20 mouse cellular contexts compared by ENCODE assay signal in the genomic region with DNA sequence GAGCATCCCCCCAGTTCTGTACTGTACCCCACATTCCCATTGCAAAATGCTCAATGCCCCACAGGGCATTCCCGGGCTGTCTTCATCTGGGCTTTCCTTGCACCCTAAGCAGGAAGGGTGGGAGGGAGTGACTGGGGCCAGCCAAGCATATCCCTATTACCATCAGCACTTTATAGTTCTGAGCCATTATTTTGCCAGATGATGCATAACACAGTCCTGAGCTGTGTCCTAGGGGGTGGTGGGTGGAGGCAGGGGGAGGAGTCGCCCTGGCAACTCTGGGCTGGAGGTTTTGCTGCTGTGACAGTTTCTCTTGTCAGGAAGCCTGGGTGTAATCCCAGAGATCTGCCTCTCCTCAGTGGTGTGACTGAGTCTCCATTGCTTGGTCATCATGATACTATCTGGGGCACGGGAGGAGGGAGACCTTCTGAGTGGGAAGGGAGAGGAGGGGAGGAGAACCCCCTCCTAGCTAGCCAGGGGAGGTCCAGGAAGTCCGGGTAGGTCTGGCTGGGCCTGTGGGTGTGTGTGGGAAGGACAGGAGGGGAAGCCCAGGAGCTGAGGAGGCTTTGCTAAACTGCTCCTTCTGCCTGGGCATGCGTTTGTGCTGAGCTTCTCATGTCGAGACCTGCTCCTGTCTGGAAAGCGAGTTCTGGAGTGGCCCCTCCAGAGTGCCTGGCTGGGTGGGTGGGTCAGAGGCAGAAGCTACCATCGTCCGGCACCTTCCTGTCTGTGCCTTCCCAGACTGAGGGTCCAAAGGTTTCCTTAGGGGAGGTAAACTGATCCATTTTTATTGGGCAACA. TPM values are rescaled to one million over a fixed set of nuclear protein-coding genes. Genes with fewer than 3 reads are reported as not detected.
DNase-seq lines count a peak whose midpoint lies in the region; ATAC-seq lines count a peak whose summit lies in the region.
"Had no signal": no experiment of that assay in that cellular context is flagged by ENCODE, and none has a peak within 500 bp of the region (broad histone marks: within the 10 kb centered on the region; RNA-seq: fewer than 3 reads in every experiment).

No protein-coding gene starts in this region.

- H3K4me1 ChIP-seq in embryonic facial prominence, embryonic 12.5 days = peaks cover 6% of the 10 kb centered on the region; the same call in 1 of the 2 replicates
- peaks cover 28% of the 10 kb centered on the region for H3K4me1 ChIP-seq in embryonic facial prominence, embryonic 10.5 days
- H3K4me1 ChIP-seq in limb, embryonic 15.5 days = peaks cover 16% of the 10 kb centered on the region
- H3K4me1 ChIP-seq in limb, embryonic 10.5 days = peaks cover 13% of the 10 kb centered on the region
- H3K4me1 ChIP-seq: heart, embryonic 13.5 days had no signal

- 61% methylated on average over 9 of the region's 9 CpGs for WGBS in embryonic facial prominence, embryonic 12.5 days
- 65% methylated on average over 9 of the region's 9 CpGs for WGBS in embryonic facial prominence, embryonic 10.5 days
- WGBS in limb, embryonic 15.5 days = 39% methylated on average over 9 of the region's 9 CpGs
- 69% methylated on average over 9 of the region's 9 CpGs for WGBS in limb, embryonic 10.5 days

- H3K27ac ChIP-seq in embryonic facial prominence, embryonic 12.5 days = no peak overlapping the region
- no peak overlapping the region; the same call in 1 of the 2 replicates for H3K27ac ChIP-seq in embryonic facial prominence, embryonic 10.5 days (replicated peaks)
- H3K27ac ChIP-seq in limb, embryonic 15.5 days = peak overlapping the region; percentile 54
- H3K27ac ChIP-seq in limb, embryonic 10.5 days = no peak overlapping the region
- H3K27ac ChIP-seq: heart, embryonic 13.5 days; hindbrain, embryonic 14.5 days; liver, embryonic 14.5 days had no signal

- no peaks in the 10 kb centered on the region for H3K9me3 ChIP-seq in embryonic facial prominence, embryonic 12.5 days
- H3K9me3 ChIP-seq in embryonic facial prominence, embryonic 10.5 days = no peaks in the 10 kb centered on the region
- no peaks in the 10 kb centered on the region for H3K9me3 ChIP-seq in limb, embryonic 15.5 days
- no peaks in the 10 kb centered on the region for H3K9me3 ChIP-seq in limb, embryonic 10.5 days (replicated peaks)
- H3K9me3 ChIP-seq: heart, embryonic 13.5 days had no signal

- H3K4me3 ChIP-seq in embryonic facial prominence, embryonic 12.5 days = no peak overlapping the region
- no peak overlapping the region for H3K4me3 ChIP-seq in embryonic facial prominence, embryonic 10.5 days
- no peak overlapping the region for H3K4me3 ChIP-seq in limb, embryonic 15.5 days
- no peak overlapping the region for H3K4me3 ChIP-seq in limb, embryonic 10.5 days
- H3K4me3 ChIP-seq: heart, embryonic 13.5 days had no signal

- DNase-seq in embryonic facial prominence, embryonic 10.5 days (ENCODE audit: low spot score) = no peak
- DNase-seq in limb, embryonic 10.5 days (ENCODE audit: low spot score) = no peak
- DNase-seq in urinary bladder, adult 18-20 months (ENCODE audit: low spot score in 2 of 2) = peak; percentile 58 to 63
- DNase-seq in urinary bladder, postnatal 10 days (ENCODE audit: low spot score) = no peak
- peak; percentile 32 for DNase-seq in urinary bladder, postnatal 25 days (ENCODE audit: low spot score)
- no peak for DNase-seq in cerebellum, adult 11 months
- DNase-seq: adrenal gland, postnatal 10 days; cerebellum, postnatal 14 days; gastrocnemius, postnatal 14 days; layer of hippocampus, postnatal 36 days; left cerebral cortex, postnatal 4 days; thymus, postnatal 14 days had no signal

- H3K4me2 ChIP-seq in embryonic facial prominence, embryonic 12.5 days (replicated peaks) = no peak overlapping the region
- H3K4me2 ChIP-seq in limb, embryonic 15.5 days = no peak overlapping the region
- H3K4me2 ChIP-seq: heart, embryonic 13.5 days; hindbrain, embryonic 14.5 days had no signal

- 0 out of 2 replicates have a peak, but pooled peaks have one; percentile 41 for ATAC-seq in embryonic facial prominence, embryonic 12.5 days (ENCODE audit: insufficient number of reproducible peaks, insufficient read depth, low FRiP score, low TSS enrichment)
- ATAC-seq in limb, embryonic 15.5 days (ENCODE audit: insufficient number of reproducible peaks, low FRiP score, low TSS enrichment, low read depth) = no peak
- ATAC-seq: forebrain, embryonic 14.5 days; intestine, postnatal 0 days; midbrain, embryonic 16.5 days had no signal

- no peaks in the 10 kb centered on the region; the same call in 1 of the 2 replicates for H3K27me3 ChIP-seq in embryonic facial prominence, embryonic 12.5 days
- H3K27me3 ChIP-seq in embryonic facial prominence, embryonic 10.5 days (replicated peaks; ENCODE audit: low read depth, poor library complexity, severe bottlenecking) = no peaks in the 10 kb centered on the region
- no peaks in the 10 kb centered on the region for H3K27me3 ChIP-seq in limb, embryonic 15.5 days
- no peaks in the 10 kb centered on the region for H3K27me3 ChIP-seq in limb, embryonic 10.5 days (ENCODE audit: low read depth, poor library complexity, severe bottlenecking)

- no peaks in the 10 kb centered on the region for H3K36me3 ChIP-seq in embryonic facial prominence, embryonic 12.5 days
- H3K36me3 ChIP-seq in embryonic facial prominence, embryonic 10.5 days (replicated peaks) = no peaks in the 10 kb centered on the region
- H3K36me3 ChIP-seq in limb, embryonic 15.5 days = no peaks in the 10 kb centered on the region
- H3K36me3 ChIP-seq in limb, embryonic 10.5 days = no peaks in the 10 kb centered on the region
- H3K36me3 ChIP-seq: heart, embryonic 13.5 days had no signal

- no peak overlapping the region for H3K9ac ChIP-seq in embryonic facial prominence, embryonic 12.5 days
- no peak overlapping the region for H3K9ac ChIP-seq in limb, embryonic 15.5 days
- H3K9ac ChIP-seq: heart, embryonic 13.5 days; hindbrain, embryonic 14.5 days; liver, embryonic 14.5 days had no signal

RNA-seq across cellular contexts. Expression of gene Krt84, which starts 3.6 kb away (rescaled TPM):
- polyA plus RNA-seq in embryonic facial prominence, embryonic 12.5 days (2016; fragmentation: Nextera tagmentation; extraction: Ambion mirVana) = 0.06 TPM in 1 of 2 replicates, not detected in the other
- not detected in 2 replicates for polyA plus RNA-seq in embryonic facial prominence, embryonic 10.5 days (2016; fragmentation: Nextera tagmentation; extraction: Ambion mirVana)
- 54.7 and 75.1 TPM in 2 replicates for polyA plus RNA-seq in limb, embryonic 15.5 days (2015; fragmentation: Nextera tagmentation; extraction: Ambion mirVana)
- not detected in 2 replicates for polyA plus RNA-seq in limb, embryonic 10.5 days (2016; fragmentation: Nextera tagmentation; extraction: Ambion mirVana)
- polyA plus RNA-seq: forebrain, embryonic 14.5 days; heart, embryonic 13.5 days; hindbrain, embryonic 14.5 days; liver, embryonic 14.5 days; midbrain, embryonic 16.5 days had no signal

RNA-seq across cellular contexts. Expression of gene Krt82, which starts 14.2 kb away (rescaled TPM):
- not detected in 2 replicates for polyA plus RNA-seq in embryonic facial prominence, embryonic 12.5 days (2016; fragmentation: Nextera tagmentation; extraction: Ambion mirVana)
- polyA plus RNA-seq in embryonic facial prominence, embryonic 10.5 days (2016; fragmentation: Nextera tagmentation; extraction: Ambion mirVana) = not detected in 2 replicates
- not detected in 2 replicates for polyA plus RNA-seq in limb, embryonic 15.5 days (2015; fragmentation: Nextera tagmentation; extraction: Ambion mirVana)
- not detected in 2 replicates for polyA plus RNA-seq in limb, embryonic 10.5 days (2016; fragmentation: Nextera tagmentation; extraction: Ambion mirVana)
- polyA plus RNA-seq: forebrain, embryonic 14.5 days; heart, embryonic 13.5 days; hindbrain, embryonic 14.5 days; intestine, postnatal 0 days; liver, embryonic 14.5 days; midbrain, embryonic 16.5 days had no signal

RNA-seq across cellular contexts. Expression of gene Gm49425, which starts 19.2 kb away (rescaled TPM):
- polyA plus RNA-seq in embryonic facial prominence, embryonic 12.5 days (2016; fragmentation: Nextera tagmentation; extraction: Ambion mirVana) = not detected in 2 replicates
- not detected in 2 replicates for polyA plus RNA-seq in embryonic facial prominence, embryonic 10.5 days (2016; fragmentation: Nextera tagmentation; extraction: Ambion mirVana)
- polyA plus RNA-seq in limb, embryonic 15.5 days (2015; fragmentation: Nextera tagmentation; extraction: Ambion mirVana) = 4.4 and 6.7 TPM in 2 replicates
- not detected in 2 replicates for polyA plus RNA-seq in limb, embryonic 10.5 days (2016; fragmentation: Nextera tagmentation; extraction: Ambion mirVana)
- polyA plus RNA-seq: forebrain, embryonic 14.5 days; heart, embryonic 13.5 days; hindbrain, embryonic 14.5 days; intestine, postnatal 0 days; liver, embryonic 14.5 days; midbrain, embryonic 16.5 days had no signal

RNA-seq across cellular contexts. Expression of gene Krt90, which starts 26.5 kb away (rescaled TPM):
- 0.34 and 0.59 TPM in 2 replicates for polyA plus RNA-seq in embryonic facial prominence, embryonic 12.5 days (2016; fragmentation: Nextera tagmentation; extraction: Ambion mirVana)
- polyA plus RNA-seq in embryonic facial prominence, embryonic 10.5 days (2016; fragmentation: Nextera tagmentation; extraction: Ambion mirVana) = 0.24 and 0.50 TPM in 2 replicates
- 1.2 TPM in 2 replicates for polyA plus RNA-seq in limb, embryonic 15.5 days (2015; fragmentation: Nextera tagmentation; extraction: Ambion mirVana)
- 0.08 and 0.31 TPM in 2 replicates for polyA plus RNA-seq in limb, embryonic 10.5 days (2016; fragmentation: Nextera tagmentation; extraction: Ambion mirVana)
- polyA plus RNA-seq: heart, embryonic 13.5 days; liver, embryonic 14.5 days had no signal

RNA-seq across cellular contexts. Expression of gene Krt75, which starts 37.5 kb away (rescaled TPM):
- polyA plus RNA-seq in embryonic facial prominence, embryonic 12.5 days (2016; fragmentation: Nextera tagmentation; extraction: Ambion mirVana) = 0.36 and 0.64 TPM in 2 replicates
- polyA plus RNA-seq in embryonic facial prominence, embryonic 10.5 days (2016; fragmentation: Nextera tagmentation; extraction: Ambion mirVana) = 0.09 TPM in 2 replicates
- polyA plus RNA-seq in limb, embryonic 15.5 days (2015; fragmentation: Nextera tagmentation; extraction: Ambion mirVana) = 2.0 and 2.8 TPM in 2 replicates
- polyA plus RNA-seq in limb, embryonic 10.5 days (2016; fragmentation: Nextera tagmentation; extraction: Ambion mirVana) = 0.04 and 0.10 TPM in 2 replicates
- polyA plus RNA-seq: forebrain, embryonic 14.5 days; heart, embryonic 13.5 days; intestine, postnatal 0 days; liver, embryonic 14.5 days had no signal

Comparison
In these comparisons a context has a peak if more than half of its experiments do, and no peak if none do; other contexts are left out.
1. DNase-seq: peak in urinary bladder, adult 18-20 months (2 of 2) and urinary bladder, postnatal 25 days (single experiment); none in embryonic facial prominence, embryonic 10.5 days (single experiment), limb, embryonic 10.5 days (single experiment), urinary bladder, postnatal 10 days (single experiment) and cerebellum, adult 11 months (single experiment).
2. RNA of gene Krt84, which starts 3.6 kb away (polyA plus RNA-seq): 54.7 to 75.1 TPM in limb, embryonic 15.5 days; 0.06 TPM in embryonic facial prominence, embryonic 12.5 days, not detected in limb, embryonic 10.5 days and not detected in embryonic facial prominence, embryonic 10.5 days; every median in the first group is over 10 times any median in the second.